ENCODE assay signal across 12 mouse cellular contexts in genomic region chr1:37512961-37513431, GRCm38 (mm10). TPM values are rescaled to one million over a fixed set of nuclear protein-coding genes. Genes with fewer than 3 reads are reported as not detected.
A peak's percentile ranks its signal among the peaks of the same experiment; 100 is the strongest.
DNase-seq lines count a peak whose midpoint lies in the region; ATAC-seq and TF ChIP-seq lines count a peak whose summit lies in the region.
"Had no signal": no experiment of that assay in that cellular context is flagged by ENCODE, and none has a peak within 500 bp of the region (broad histone marks: within the 10 kb centered on the region; RNA-seq: fewer than 3 reads in every experiment).

No protein-coding gene starts in this region.

- no peaks in the 10 kb centered on the region for H3K36me3 ChIP-seq in heart, embryonic 10.5 days
- H3K36me3 ChIP-seq in lung, embryonic 16.5 days (ENCODE audit: control insufficient read depth, insufficient read depth, low read length): no peaks in the 10 kb centered on the region
- no peaks in the 10 kb centered on the region for H3K36me3 ChIP-seq in hindbrain, postnatal 0 days (ENCODE audit: insufficient read depth, low read length)
- H3K36me3 ChIP-seq in stomach, embryonic 14.5 days (ENCODE audit: control insufficient read depth, insufficient read depth, low read length): no peaks in the 10 kb centered on the region

- H3K4me3 ChIP-seq in heart, embryonic 10.5 days: no peak overlapping the region
- H3K4me3 ChIP-seq in lung, embryonic 16.5 days (ENCODE audit: low read length): no peak overlapping the region
- no peak overlapping the region for H3K4me3 ChIP-seq in hindbrain, postnatal 0 days (ENCODE audit: low read length)
- H3K4me3 ChIP-seq in stomach, embryonic 14.5 days (ENCODE audit: low read depth, low read length): no peak overlapping the region
- H3K4me3 ChIP-seq: megakaryocyte, embryonic 14.5 days had no signal

- TF ChIP-seq CTCF in hindbrain, postnatal 0 days (IDR thresholded peaks at IDR 0.05; ENCODE audit: low read depth): no peak

- DNase-seq in heart, adult 11 months: peak; percentile 91
- no peak for DNase-seq in heart, embryonic 10.5 days (ENCODE audit: low spot score)
- DNase-seq in lung, postnatal 36 days: no peak
- DNase-seq in hindbrain, postnatal 0 days (ENCODE audit: low spot score): peak; percentile 76
- no peak for DNase-seq in urinary bladder, postnatal 10 days (ENCODE audit: low spot score)
- DNase-seq: adrenal gland, adult 8-10 months; right cerebral cortex, postnatal 14 days had no signal

- no peaks in the 10 kb centered on the region for H3K27me3 ChIP-seq in heart, embryonic 10.5 days (ENCODE audit: insufficient read depth, poor library complexity, severe bottlenecking)
- H3K27me3 ChIP-seq in lung, embryonic 16.5 days (ENCODE audit: control insufficient read depth, insufficient read depth, low read depth, low read length): no peaks in the 10 kb centered on the region
- H3K27me3 ChIP-seq in hindbrain, postnatal 0 days (ENCODE audit: insufficient read depth, low read length): no peaks in the 10 kb centered on the region
- no peaks in the 10 kb centered on the region for H3K27me3 ChIP-seq in stomach, embryonic 14.5 days (ENCODE audit: control insufficient read depth, insufficient read depth, low read length)
- H3K27me3 ChIP-seq: CH12.LX; megakaryocyte, embryonic 14.5 days had no signal

- peak; percentile 4; the same call in 1 of the 2 replicates for ATAC-seq in lung, embryonic 16.5 days (ENCODE audit: low read depth)
- ATAC-seq in hindbrain, postnatal 0 days: peak; percentile 71
- ATAC-seq in stomach, embryonic 14.5 days (ENCODE audit: insufficient number of reproducible peaks, insufficient read depth, low FRiP score, low read depth): no peak
- ATAC-seq in megakaryocyte progenitor cell, adult 5-6 weeks (replicated peaks; ENCODE audit: poor library complexity): no peak

- H3K9me3 ChIP-seq in heart, embryonic 10.5 days: 0 out of 2 replicates have a peak, but pooled peaks cover 2% of the 10 kb centered on the region
- no peaks in the 10 kb centered on the region for H3K9me3 ChIP-seq in lung, embryonic 16.5 days (ENCODE audit: control insufficient read depth, low read length)
- no peaks in the 10 kb centered on the region for H3K9me3 ChIP-seq in hindbrain, postnatal 0 days (ENCODE audit: low read length)
- H3K9me3 ChIP-seq in stomach, embryonic 14.5 days (ENCODE audit: control insufficient read depth, low read depth, low read length): no peaks in the 10 kb centered on the region

- 85% methylated on average over 2 of the region's 2 CpGs for WGBS in heart, embryonic 10.5 days
- 79% methylated on average over 2 of the region's 2 CpGs for WGBS in lung, embryonic 16.5 days
- 26% methylated on average over 2 of the region's 2 CpGs for WGBS in hindbrain, postnatal 0 days
- 71% methylated on average over 2 of the region's 2 CpGs for WGBS in stomach, embryonic 14.5 days

- no peak overlapping the region for H3K4me2 ChIP-seq in lung, embryonic 16.5 days (ENCODE audit: low read depth, low read length)
- H3K4me2 ChIP-seq in hindbrain, postnatal 0 days (ENCODE audit: low read depth, low read length): no peak overlapping the region
- H3K4me2 ChIP-seq in stomach, embryonic 14.5 days (replicated peaks; ENCODE audit: low read depth, low read length): no peak overlapping the region

- no peak overlapping the region; the same call in 1 of the 2 replicates for H3K27ac ChIP-seq in heart, embryonic 10.5 days
- H3K27ac ChIP-seq in lung, embryonic 16.5 days (ENCODE audit: low read length): peak overlapping the region; percentile 80
- peak overlapping the region; percentile 75 for H3K27ac ChIP-seq in hindbrain, postnatal 0 days
- H3K27ac ChIP-seq in stomach, embryonic 14.5 days (ENCODE audit: low read length): peak overlapping the region; percentile 80; the same call in 1 of the 2 replicates

- H3K9ac ChIP-seq in lung, embryonic 16.5 days (ENCODE audit: low read length): no peak overlapping the region
- no peak overlapping the region for H3K9ac ChIP-seq in hindbrain, postnatal 0 days (replicated peaks; ENCODE audit: low read length)
- no peak overlapping the region for H3K9ac ChIP-seq in stomach, embryonic 14.5 days (replicated peaks; ENCODE audit: low read depth, low read length)

- peaks cover 19% of the 10 kb centered on the region for H3K4me1 ChIP-seq in heart, embryonic 10.5 days
- peaks cover 23% of the 10 kb centered on the region for H3K4me1 ChIP-seq in lung, embryonic 16.5 days (replicated peaks; ENCODE audit: control insufficient read depth, insufficient read depth, low read length)
- H3K4me1 ChIP-seq in hindbrain, postnatal 0 days (ENCODE audit: insufficient read depth, low read length): peaks cover 20% of the 10 kb centered on the region
- H3K4me1 ChIP-seq in stomach, embryonic 14.5 days (ENCODE audit: control insufficient read depth, insufficient read depth, low read length): peaks cover 12% of the 10 kb centered on the region

RNA-seq across cellular contexts. Expression of gene Mgat4a, which starts 27.8 kb away (rescaled TPM):
- polyA plus RNA-seq in heart, embryonic 10.5 days (2016; fragmentation: Nextera tagmentation; extraction: Ambion mirVana): 1.3 and 3.2 TPM in 2 replicates
- 6.5 and 7.1 TPM in 2 replicates for polyA plus RNA-seq in lung, embryonic 16.5 days (2015; fragmentation: Nextera tagmentation; extraction: Ambion mirVana)
- 16.4 and 20.0 TPM in 2 replicates for total RNA-seq in hindbrain, postnatal 0 days (2014; rRNA removed)
- polyA plus RNA-seq in hindbrain, postnatal 0 days (2015; fragmentation: Nextera tagmentation; extraction: Ambion mirVana): 7.8 and 10.5 TPM in 2 replicates
- 16.4 and 18.6 TPM in 2 replicates for polyA plus RNA-seq in stomach, embryonic 14.5 days (2014; fragmentation: Nextera tagmentation; extraction: Ambion mirVana)
- total RNA-seq in megakaryocyte progenitor cell, adult 5-6 weeks (2015): 10.7 and 10.9 TPM in 2 replicates
- total RNA-seq in megakaryocyte progenitor cell, adult 5-6 weeks (2017): 27.4 and 29.5 TPM in 2 replicates

Comparison
In these comparisons a context has a peak if more than half of its experiments do, and no peak if none do; other contexts are left out.
1. DNase-seq: peak in heart, adult 11 months (single experiment) and hindbrain, postnatal 0 days (single experiment); none in heart, embryonic 10.5 days (single experiment), lung, postnatal 36 days (single experiment) and urinary bladder, postnatal 10 days (single experiment).
2. ATAC-seq: peak in lung, embryonic 16.5 days (single experiment) and hindbrain, postnatal 0 days (single experiment); none in stomach, embryonic 14.5 days (single experiment) and megakaryocyte progenitor cell, adult 5-6 weeks (single experiment).